Mouse (Mus musculus) spleen, postnatal 36 days (tissue): Measurements from ENCODE around the gene Nrxn1.
"Not testable (repeated sequence)": the region's sequence is repeated elsewhere in the genome, so short reads cannot be mapped to it uniquely, and the experiment has no call there.

Source experiments
- DNase-seq, 2 experiments: peaks; one replicate each; pipeline ENCODE4 v3.0.0; 2022; ENCODE audit warnings: low spot score in 2 of 2, mixed read lengths in 1 of 2

Nrxn1 gene

GRCm38 (mm10) chr17:90271165-90271564, 821.7 kb downstream of the Nrxn1 start:
- DNase-seq: no peak

GRCm38 (mm10) chr17:90269143-90269542, 823.7 kb downstream of the Nrxn1 start:
- no peak for DNase-seq

GRCm38 (mm10) chr17:90253451-90254131, 839.3 kb downstream of the Nrxn1 start:
- no peak for DNase-seq

DNA sequence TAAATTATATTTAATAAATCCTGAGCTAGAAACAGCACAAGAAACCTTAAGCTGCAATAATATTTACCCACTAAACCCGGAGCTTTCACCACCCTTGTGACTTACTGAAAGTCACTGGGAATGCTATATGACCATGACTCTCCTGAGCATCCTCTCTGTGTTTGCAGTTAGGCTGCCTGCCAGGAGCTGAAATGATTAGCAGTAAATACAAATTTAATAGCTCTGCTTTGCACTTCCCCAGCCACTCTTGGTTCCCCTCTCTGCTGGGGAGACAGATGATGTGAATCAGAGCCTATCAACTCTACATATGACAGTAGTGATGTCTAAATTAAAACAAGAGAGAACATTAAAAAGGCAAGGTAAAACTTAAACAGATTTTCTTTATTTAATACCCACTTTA, 840.7 kb downstream of the Nrxn1 start:
- no peak for DNase-seq

DNA sequence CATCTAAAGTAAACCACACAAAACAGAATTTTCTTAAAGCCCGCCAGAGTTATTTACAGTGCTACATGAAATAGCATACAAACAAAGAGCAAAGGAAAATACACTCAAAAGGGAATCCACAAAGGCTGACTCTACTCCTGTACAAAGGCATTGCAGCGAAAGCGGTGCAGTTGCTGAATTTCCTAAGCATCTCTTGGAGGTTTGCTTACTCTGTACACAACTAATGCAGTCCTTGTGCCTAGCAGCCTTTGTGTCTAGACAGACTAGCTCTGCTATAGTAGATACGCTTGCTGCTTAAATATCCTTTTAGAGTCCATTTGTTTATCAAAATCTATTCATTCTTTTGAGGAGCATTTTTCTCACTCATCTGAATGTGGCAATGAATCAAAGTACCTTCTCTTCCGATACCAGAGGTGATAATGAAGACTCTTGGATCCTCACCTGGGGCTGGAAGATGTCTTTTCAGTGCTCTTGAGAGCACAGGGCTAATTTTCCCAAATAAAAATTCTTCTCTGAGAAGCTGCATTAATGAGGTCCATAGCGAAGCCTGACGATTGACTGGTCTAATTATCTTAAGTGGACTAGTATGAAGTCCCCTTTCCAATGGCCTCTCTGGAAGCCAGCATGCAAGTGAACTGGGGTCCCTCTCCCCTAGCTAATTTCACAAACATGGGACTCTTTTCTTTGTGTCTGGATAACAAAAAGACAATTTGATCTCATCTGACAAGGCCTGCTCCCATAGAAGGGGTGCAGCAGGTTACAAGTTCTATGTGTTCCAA, 845.6 kb downstream of the Nrxn1 start:
- no peak for DNase-seq

- no peak for DNase-seq
Measured at GRCm38 (mm10) chr17:90244339-90244738, 848.5 kb downstream of the Nrxn1 start.

DNA sequence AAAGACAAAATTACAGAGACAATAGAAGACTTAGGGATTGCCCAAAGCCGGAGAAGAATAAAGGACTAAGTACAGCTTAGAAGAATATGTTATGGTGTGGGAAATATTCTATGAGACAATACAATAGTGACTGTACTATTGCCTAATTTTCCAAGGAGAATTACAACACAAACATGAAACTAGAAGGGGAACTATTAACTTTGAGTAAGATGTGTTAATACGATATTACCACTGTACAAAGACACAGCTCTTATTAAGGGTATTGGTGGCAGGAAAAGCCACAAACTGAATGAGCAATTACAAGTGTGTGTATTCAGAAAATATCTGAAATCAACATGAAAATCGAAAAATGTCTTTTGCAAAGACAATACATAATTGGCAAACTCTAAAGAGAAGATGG, 853.9 kb downstream of the Nrxn1 start:
- no peak for DNase-seq

GRCm38 (mm10) chr17:90238517-90238916, 854.4 kb downstream of the Nrxn1 start:
- DNase-seq: no peak

GRCm38 (mm10) chr17:90235674-90236073, 857.2 kb downstream of the Nrxn1 start:
- DNase-seq: not testable (repeated sequence)

DNA sequence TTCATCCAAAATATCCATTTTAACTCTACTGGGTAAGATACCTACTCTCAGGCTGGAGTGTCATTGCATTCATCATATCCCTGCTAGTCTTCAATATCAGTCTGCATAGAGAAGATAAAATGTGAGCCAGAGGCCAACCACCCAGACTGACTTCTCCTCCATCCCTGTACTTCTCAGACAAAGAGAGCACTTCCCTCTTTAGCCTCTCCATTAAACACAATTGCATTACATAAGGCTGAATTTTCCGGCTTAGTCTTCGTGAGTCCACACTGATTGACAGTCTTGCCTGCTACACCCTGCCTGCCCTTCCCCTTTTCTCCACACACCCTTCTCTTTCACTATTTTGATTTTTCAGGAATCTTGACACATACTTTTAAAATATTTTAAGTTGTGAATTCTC, 858.1 kb downstream of the Nrxn1 start:
- DNase-seq: no peak

DNA sequence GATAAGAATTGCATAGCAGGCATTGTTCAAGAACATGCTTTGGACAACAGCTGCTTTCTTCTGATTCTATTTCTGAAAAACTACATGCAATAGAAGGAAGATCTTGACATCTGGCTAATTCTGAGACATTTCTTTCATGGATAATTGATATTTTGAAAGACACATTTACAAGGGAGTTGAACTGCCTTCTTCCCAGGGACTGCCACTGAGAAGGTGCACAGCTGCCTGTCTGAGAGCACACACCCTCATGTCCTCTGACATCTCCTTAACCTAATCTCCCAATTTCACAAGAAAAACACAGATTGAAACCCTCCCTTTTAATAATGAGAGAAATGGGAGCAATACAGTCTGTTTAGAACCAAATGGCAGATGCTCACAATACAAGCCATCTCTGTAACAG, 884.3 kb downstream of the Nrxn1 start:
- DNase-seq: no peak

DNA sequence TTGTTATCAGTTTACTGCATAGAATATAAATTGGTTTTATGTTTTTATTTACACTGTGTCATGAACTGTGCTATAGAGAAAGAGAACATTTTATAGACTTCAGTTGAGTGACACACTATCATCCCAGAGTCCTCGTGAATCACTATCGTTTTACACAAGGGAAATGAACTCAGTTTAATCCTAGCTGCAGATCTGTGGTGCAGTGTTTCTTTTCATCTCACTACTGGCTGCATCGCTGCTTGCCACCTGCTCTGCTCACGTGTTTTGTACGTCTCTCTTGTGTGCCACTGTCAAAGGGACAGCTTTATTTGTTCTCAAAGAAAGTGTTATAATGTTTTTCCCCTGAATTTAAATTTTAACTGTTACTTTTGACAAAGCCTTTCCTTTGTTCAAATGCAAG, 885.3 kb downstream of the Nrxn1 start:
- DNase-seq: no peak

DNA sequence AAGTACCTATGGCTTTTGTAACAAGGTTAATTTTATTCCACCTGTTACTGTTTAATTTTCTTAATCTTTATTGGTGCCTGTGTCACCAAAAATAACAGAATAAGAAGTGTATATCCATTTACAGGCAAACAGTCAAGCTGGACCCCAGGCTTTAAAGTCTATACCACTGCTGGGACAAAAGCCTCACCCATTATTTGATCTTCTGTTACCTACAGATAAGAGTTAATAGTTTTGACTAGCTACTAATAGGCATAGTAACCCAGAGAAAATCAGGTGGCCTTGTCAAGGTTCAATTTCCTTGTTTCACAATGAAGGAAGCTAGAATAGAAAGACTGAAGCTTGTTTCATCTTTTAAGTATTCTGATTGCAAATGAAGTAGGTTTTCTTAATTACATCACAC, 888.9 kb downstream of the Nrxn1 start:
- no peak for DNase-seq

DNA sequence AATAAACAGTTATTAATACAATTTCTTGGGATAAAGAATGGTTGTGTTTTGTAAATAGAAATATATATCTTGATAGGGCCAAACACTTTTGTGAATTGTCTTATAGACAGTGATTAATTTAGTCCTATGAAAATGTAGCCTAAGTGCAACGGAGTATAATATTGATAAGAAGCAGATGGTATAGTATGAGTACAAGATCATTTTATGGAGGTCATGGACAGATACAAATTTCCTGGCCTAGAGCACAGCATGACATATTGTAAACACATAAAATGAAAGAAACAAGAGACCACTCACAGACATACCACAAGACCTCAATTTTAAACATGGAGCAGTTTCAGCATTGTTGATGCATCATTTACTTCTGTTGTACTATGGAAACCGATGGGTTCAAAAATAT, 890.1 kb downstream of the Nrxn1 start:
- no peak for DNase-seq

DNA sequence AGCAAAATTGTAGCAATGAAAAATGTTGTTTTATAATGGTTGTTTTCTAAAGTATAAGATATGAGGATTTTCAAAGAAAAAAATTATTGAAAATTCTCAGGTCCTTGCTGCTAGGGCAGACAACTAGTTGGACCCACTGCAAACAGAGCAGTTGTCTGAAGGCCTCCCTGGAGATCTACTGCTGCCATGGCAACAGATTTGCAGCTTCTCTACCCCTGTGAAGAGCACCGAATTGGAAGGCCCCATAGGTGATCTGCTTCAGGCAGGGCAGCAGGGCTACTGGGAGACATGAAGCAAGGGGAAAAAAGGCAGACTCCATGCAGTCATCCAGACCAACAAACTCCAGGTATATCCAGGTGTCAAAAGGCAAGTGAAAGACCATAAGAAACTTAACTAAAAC, 896.1 kb downstream of the Nrxn1 start:
- no peak for DNase-seq

DNA sequence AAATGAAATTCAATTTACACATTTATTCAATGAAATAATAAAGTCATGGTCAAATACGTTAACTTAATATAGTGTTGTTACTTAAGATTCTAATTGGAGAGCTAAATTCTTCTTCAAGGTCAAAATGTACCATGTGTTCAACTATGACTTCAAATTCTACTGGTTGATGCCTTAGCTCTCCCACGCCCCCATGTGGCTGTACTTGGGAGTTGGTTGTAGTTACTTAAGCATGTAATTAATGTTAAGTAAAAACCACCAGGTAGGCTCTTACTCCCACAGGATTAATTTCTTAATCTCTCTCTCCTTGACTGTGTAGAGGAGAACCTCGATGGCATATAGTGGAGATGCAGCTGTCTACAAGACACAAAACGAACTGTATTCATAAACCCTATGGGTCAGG, 951.3 kb downstream of the Nrxn1 start:
- no peak for DNase-seq

- DNase-seq: no peak
Measured at GRCm38 (mm10) chr17:90130836-90131235, 962.0 kb downstream of the Nrxn1 start.

- DNase-seq: no peak
Measured at GRCm38 (mm10) chr17:90129183-90129582, 963.7 kb downstream of the Nrxn1 start.

- DNase-seq: no peak
Measured at GRCm38 (mm10) chr17:90127561-90127960, 965.3 kb downstream of the Nrxn1 start.

- DNase-seq: no peak
Measured at GRCm38 (mm10) chr17:90122796-90123481, 969.9 kb downstream of the Nrxn1 start.

- DNase-seq: no peak
Measured at GRCm38 (mm10) chr17:90116241-90116640, 976.6 kb downstream of the Nrxn1 start.

DNA sequence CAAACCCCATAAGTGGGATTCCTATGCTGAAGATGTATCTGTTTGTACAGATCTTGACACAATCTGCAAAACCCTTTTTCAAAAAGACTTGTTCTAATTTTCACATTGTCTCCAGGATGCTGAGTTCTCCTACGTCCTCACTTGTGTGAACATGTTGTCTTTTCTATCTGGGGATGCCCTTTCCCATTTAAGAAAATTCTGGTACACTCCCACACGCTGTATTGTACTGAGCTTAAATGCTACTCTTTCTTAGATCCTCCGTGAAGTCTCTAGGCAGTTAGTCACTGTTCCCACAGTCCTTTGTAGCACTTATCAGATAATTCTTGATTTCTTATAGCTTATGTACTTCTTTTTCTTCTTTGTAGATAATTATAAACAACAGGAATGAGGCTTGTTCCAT, 997.9 kb downstream of the Nrxn1 start:
- DNase-seq: no peak

DNA sequence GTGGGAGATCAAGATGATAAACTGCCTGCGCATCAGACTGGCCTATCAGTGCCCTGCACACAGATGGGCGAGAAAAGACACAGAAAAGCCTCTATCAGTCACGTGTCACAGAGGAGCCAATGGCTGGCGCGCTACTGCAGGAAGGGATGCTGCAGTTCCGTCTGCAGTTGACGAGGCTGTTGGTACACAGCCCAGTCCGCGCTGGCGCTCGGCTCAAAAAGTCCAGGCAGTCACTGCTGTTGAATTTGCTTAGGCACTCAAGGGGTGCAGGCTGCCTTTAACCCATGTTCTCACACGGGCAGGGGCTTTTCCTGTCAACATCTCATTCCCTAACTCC, 1004.6 kb downstream of the Nrxn1 start:
- DNase-seq: peak in 1 of 2 experiments; percentile 3
